Mouse (Mus musculus) adrenal gland, postnatal 14 days (tissue): ENCODE data around the gene Metrn. TPM values are rescaled to one million over a fixed set of nuclear protein-coding genes. Genes with fewer than 3 reads are reported as not detected.

Experiments used
- DNase-seq: peaks from one replicate; pipeline ENCODE4 v3.0.0; 2021; ENCODE audit warnings: mixed read lengths
- total RNA-seq: library from RNA; stranded (reverse); gene quantifications from 2 replicates; pipeline ENCODE4 v1.2.3, GENCODE M21; 2021

Metrn gene
- total RNA-seq, 1 experiment from 2014 or later = 27.3 TPM

- DNase-seq = peak; percentile 81
Measured at GRCm38 (mm10) chr17:25831451-25832281, 34.7 kb upstream of the Metrn start.

GRCm38 (mm10) chr17:25830806-25831431 lies 34.0 kb upstream of the Metrn start:
- no peak for DNase-seq

- DNase-seq = no peak
Measured at GRCm38 (mm10) chr17:25830200-25830753, 33.3 kb upstream of the Metrn start.

- no peak for DNase-seq
Measured at GRCm38 (mm10) chr17:25829558-25830017, 32.7 kb upstream of the Metrn start.

- peak; percentile 87 for DNase-seq
Measured at GRCm38 (mm10) chr17:25828712-25829557, 32.0 kb upstream of the Metrn start, which contains the start of gene Jmjd8. TSS of gene Jmjd8 (plus strand) at chr17:25828867.

- DNase-seq = no peak
Measured at GRCm38 (mm10) chr17:25828223-25828594, 31.3 kb upstream of the Metrn start.

GRCm38 (mm10) chr17:25827546-25828222 lies 30.7 kb upstream of the Metrn start:
- DNase-seq = no peak

GRCm38 (mm10) chr17:25827011-25827410 lies 30.1 kb upstream of the Metrn start:
- no peak for DNase-seq

- DNase-seq = no peak
Measured at GRCm38 (mm10) chr17:25825984-25826570, 29.1 kb upstream of the Metrn start.

GRCm38 (mm10) chr17:25825311-25825710 lies 28.4 kb upstream of the Metrn start:
- DNase-seq = no peak

- DNase-seq = no peak
Measured at GRCm38 (mm10) chr17:25824362-25825142, 27.6 kb upstream of the Metrn start.

- DNase-seq = peak; percentile 82
Measured at GRCm38 (mm10) chr17:25823452-25823851, 26.5 kb upstream of the Metrn start, which contains the start of gene Wdr24. TSS of gene Wdr24 (plus strand) at chr17:25823627.

GRCm38 (mm10) chr17:25818851-25819780 lies 22.2 kb upstream of the Metrn start:
- no peak for DNase-seq

GRCm38 (mm10) chr17:25817662-25818061 lies 20.7 kb upstream of the Metrn start:
- peak; percentile 56 for DNase-seq

- DNase-seq = peak; percentile 95
Measured at GRCm38 (mm10) chr17:25813471-25813870, 16.5 kb upstream of the Metrn start.

- no peak for DNase-seq
Measured at GRCm38 (mm10) chr17:25810890-25811289, 14.0 kb upstream of the Metrn start.

- no peak for DNase-seq
Measured at GRCm38 (mm10) chr17:25809606-25810340, 12.8 kb upstream of the Metrn start.
